Mouse (Mus musculus) ES-CJ7 (cell line): ENCODE data around the gene Nkapl.

ENCODE experiments used
- DNase-seq: peaks from one replicate; pipeline ENCODE4 v3.0.0; 2011; ENCODE audit warnings: low read depth, low spot score

The Nkapl gene

GRCm38 (mm10) chr13:21435476-21435875 is 32.8 kb downstream of the Nkapl start:
- DNase-seq = no peak

- DNase-seq = no peak
Measured at GRCm38 (mm10) chr13:21427631-21428030, 40.7 kb downstream of the Nkapl start.

- DNase-seq = no peak
Measured at GRCm38 (mm10) chr13:21423301-21423700, 45.0 kb downstream of the Nkapl start.

- no peak for DNase-seq
Measured at GRCm38 (mm10) chr13:21418865-21419264, 49.4 kb downstream of the Nkapl start.

- DNase-seq = no peak
Measured at GRCm38 (mm10) chr13:21417298-21418010, 50.9 kb downstream of the Nkapl start.
